Mouse (Mus musculus) lung, embryonic 14.5 days (tissue): ENCODE measurements around the gene Fuz. TPM values are rescaled to one million over a fixed set of nuclear protein-coding genes. Genes with fewer than 3 reads are reported as not detected.
A peak's percentile ranks its signal among the peaks of the same experiment; 100 is the strongest.

Experiments used
- ATAC-seq: fragments of 200-750 bp; cut with Nextera tagmentation; 2 replicates; pipeline ENCODE4 v1.8.0; 2017; ENCODE audit warnings: mild to moderate bottlenecking, moderate TSS enrichment, moderate library complexity; ENCODE audit not compliant: insufficient read depth
- DNase-seq: peaks from one replicate; pipeline ENCODE4 v3.0.0-alpha.2; 2015
- H3K27ac ChIP-seq: fragments of 300-500 bp; sonication (generic); 2 replicates; pipeline ENCODE4 v1.5.1; 2014; ENCODE audit warnings: low read depth, mild to moderate bottlenecking, moderate library complexity
- H3K27me3 ChIP-seq: fragments of 300-500 bp; sonication (generic); 2 replicates; pipeline ENCODE4 v1.6.1; 2014; ENCODE audit warnings: low read length, control low read depth; ENCODE audit not compliant: insufficient read depth
- H3K36me3 ChIP-seq: fragments of 300-500 bp; sonication (generic); 2 replicates; pipeline ENCODE4 v1.6.1; 2014; ENCODE audit warnings: control low read depth; ENCODE audit not compliant: insufficient read depth
- H3K4me1 ChIP-seq: fragments of 300-500 bp; sonication (generic); 2 replicates; pipeline ENCODE4 v1.6.1; 2014; ENCODE audit warnings: antibody characterized with exemption, control low read depth; ENCODE audit not compliant: insufficient read depth
- H3K4me2 ChIP-seq: fragments of 300-500 bp; sonication (generic); 2 replicates; pipeline ENCODE4 v1.6.1; 2014; ENCODE audit warnings: mild to moderate bottlenecking
- H3K4me3 ChIP-seq: fragments of 300-500 bp; sonication (generic); 2 replicates; pipeline ENCODE4 v1.5.1; 2014; ENCODE audit warnings: low read depth, low read length
- H3K9ac ChIP-seq: fragments of 300-500 bp; sonication (generic); 2 replicates; pipeline ENCODE4 v1.6.1; 2014
- H3K9me3 ChIP-seq: fragments of 300-500 bp; sonication (generic); 2 replicates; pipeline ENCODE4 v1.6.1; 2016; ENCODE audit warnings: low read depth, low read length, control low read depth
- CTCF ChIP-seq: IDR thresholded peaks from 2 replicates; pipeline ENCODE4 v1.5.1; 2016; ENCODE audit warnings: antibody characterized with exemption, low read depth
- WGBS: fragments of 180-500 bp; shearing (Covaris S2); extraction: QIAGEN DNeasy Blood & Tissue Kit; methylation state at CpG from one replicate; pipeline ENCODE4 v1.1.7; 2014; 5-methylcytosine and 5-hydroxymethylcytosine counted together
- polyA plus RNA-seq: library from polyadenylated mRNA; unstranded; fragments of >200 nt; fragmentation: Nextera tagmentation; extraction: Ambion mirVana; gene quantifications from 2 replicates; pipeline ENCODE4 v1.2.1, GENCODE M21; 2014

The Fuz gene
- polyA plus RNA-seq, 1 experiment from 2014 or later: 19.1 TPM

DNA sequence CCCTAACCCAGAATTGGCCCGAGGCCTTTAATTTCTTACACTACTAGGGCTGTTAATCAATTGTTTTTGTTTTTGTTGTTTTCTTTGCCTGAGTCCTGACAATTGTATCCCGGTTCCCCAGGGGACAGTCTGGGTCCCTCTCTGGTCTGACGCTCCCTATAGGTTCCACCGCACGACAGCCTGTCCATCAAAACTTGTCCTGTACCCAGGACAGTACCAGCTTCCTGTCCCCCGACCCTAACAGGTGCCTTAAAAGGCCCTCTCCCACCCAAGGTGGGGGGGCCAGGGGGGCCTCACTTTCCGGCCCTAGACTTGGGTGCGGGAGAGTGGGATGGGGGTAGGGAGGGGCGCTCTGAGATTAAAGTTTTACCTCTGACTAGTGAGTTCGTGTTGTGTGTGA lies 40.8 kb upstream of the Fuz start:
- Histone ChIP-seq H3K4me1 (peaks cover 21% of the 10 kb centered on the region), H3K9ac (peak overlapping the region; percentile 66)

DNA sequence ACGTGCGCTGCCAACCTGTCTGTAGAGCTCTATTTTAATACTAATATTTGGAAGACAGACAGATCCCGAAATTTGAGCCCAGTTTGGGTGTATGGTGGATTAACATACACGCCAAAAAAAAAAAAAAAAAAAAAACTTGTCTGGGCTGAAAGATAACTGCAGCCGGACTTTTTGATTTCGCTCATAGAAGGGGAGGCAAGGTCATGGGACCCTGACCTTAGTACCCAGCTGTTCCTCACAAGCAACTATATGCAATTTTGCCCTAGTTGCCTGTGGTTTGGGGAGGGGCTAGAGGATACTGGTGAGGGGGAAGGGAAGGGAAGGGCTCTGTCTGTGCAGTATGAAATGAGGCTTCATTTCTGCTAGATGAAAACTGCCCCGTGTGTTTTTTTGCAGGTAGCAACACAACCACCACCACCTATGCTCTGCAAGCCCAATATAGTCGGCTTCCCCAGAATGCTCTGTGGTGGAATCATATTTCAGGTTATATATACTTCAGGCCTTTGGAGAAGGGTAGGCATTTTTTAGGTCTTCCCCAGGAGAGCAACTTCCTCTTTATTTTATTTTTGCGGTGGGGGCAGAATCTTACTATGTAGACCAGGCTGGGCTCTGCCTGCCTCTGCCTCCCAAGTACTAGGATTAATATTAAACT lies 39.5 kb upstream of the Fuz start:
- 61% methylated on average over 9 of the region's 9 CpGs for whole genome bisulfite sequencing
- peak overlapping the region; percentile 70 for H3K4me3 ChIP-seq
- DNase-seq (no peak), ATAC-seq (no peak)
- TF ChIP-seq CTCF: no peak
- peak overlapping the region; percentile 78 for H3K9ac ChIP-seq
- H3K4me2 ChIP-seq: peak overlapping the region; percentile 97
- peaks cover 28% of the 10 kb centered on the region; the same call in 1 of the 2 replicates for H3K36me3 ChIP-seq
- H3K27me3 ChIP-seq: no peaks in the 10 kb centered on the region
- H3K27ac ChIP-seq: peak overlapping the region; percentile 86; the same call in 1 of the 2 replicates
- peaks cover 21% of the 10 kb centered on the region for H3K4me1 ChIP-seq
- H3K9me3 ChIP-seq: no peaks in the 10 kb centered on the region

More for the DNA sequence above, 40.8 kb upstream of the Fuz start:
- ATAC-seq (no peak), DNase-seq (no peak)
- TF ChIP-seq CTCF: no peak
- H3K27me3 ChIP-seq: no peaks in the 10 kb centered on the region
- peak overlapping the region; percentile 50 for H3K4me3 ChIP-seq
- peaks cover 27% of the 10 kb centered on the region; the same call in 1 of the 2 replicates for H3K36me3 ChIP-seq
- peak overlapping the region; percentile 96 for H3K27ac ChIP-seq
- H3K9me3 ChIP-seq: no peaks in the 10 kb centered on the region
- 42% methylated on average over 10 of the region's 10 CpGs for WGBS
- peak overlapping the region; percentile 92 for H3K4me2 ChIP-seq

DNA sequence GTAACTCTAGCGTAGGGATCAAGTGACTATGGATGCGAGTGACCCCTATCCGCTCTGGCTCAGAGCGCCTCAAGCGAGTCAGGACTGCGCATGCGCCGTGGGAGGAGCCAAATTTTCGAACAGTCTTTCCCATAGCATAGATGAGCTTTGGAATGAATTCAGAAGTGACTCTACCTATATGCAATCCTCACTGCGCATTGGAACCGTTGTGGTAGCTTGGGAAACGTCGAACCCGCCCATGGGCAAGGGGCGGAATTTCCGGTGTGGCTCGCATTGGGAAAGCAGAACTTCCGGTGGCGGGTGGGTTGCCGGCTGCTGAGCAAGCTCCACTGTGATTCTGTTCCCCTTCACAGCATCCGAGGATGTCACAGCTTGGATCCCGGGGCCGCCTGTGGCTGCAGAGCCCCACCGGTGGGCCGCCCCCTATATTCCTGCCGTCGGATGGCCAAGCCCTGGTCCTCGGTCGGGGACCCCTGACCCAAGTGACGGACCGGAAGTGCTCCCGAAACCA lies 38.8 kb upstream of the Fuz start, which contains the start of gene Pnkp:
Gene Pnkp, plus strand, starts transcription at position 98 of the 511 bp plus-strand sequence.
- TF ChIP-seq CTCF: no peak
- WGBS: under 1% methylated on average over 32 of the region's 32 CpGs
- Histone ChIP-seq H3K4me3 (peak within 1 kb of the TSS; percentile 70), H3K4me1 (peaks cover 21% of the 10 kb centered on the region), H3K9me3 (no peaks in the 10 kb centered on the region), H3K9ac (peak within 1 kb of the TSS; percentile 78), H3K36me3 (peaks cover 30% of the 10 kb centered on the region), H3K27ac (peak within 1 kb of the TSS; percentile 86), H3K27me3 (no peaks in the 10 kb centered on the region), H3K4me2 (peak within 1 kb of the TSS; percentile 97)
- DNase-seq (peak; percentile 94), ATAC-seq (peak; percentile 48)

DNA sequence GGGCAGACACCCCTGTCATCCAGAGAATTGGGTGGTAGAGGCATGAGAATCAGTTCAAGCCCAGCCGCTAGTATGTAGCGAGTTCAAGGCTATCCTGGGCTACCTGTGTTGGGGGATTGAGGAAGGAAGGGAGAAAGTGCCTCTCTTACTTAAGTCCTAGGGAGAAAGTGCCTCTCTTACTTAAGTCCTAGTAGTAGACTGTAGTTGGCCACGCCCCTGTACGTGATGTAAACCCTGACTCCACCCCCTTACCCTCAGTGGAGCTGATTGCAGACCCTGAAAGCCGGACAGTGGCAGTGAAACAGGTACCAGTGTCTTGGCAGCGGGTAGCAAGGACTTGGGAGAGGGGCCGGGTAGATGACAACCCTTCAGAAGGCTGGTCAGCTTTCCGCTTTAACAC lies 38.0 kb upstream of the Fuz start:
- DNase-seq (peak; percentile 77), ATAC-seq (no peak)
- peak overlapping the region; percentile 24; the same call in 1 of the 2 replicates for H3K27ac ChIP-seq
- H3K4me2 ChIP-seq: peak overlapping the region; percentile 97
- peak overlapping the region; percentile 70 for H3K4me3 ChIP-seq
- 25% methylated on average over 8 of the region's 8 CpGs for WGBS
- H3K4me1 ChIP-seq: peaks cover 21% of the 10 kb centered on the region
- H3K9ac ChIP-seq: peak overlapping the region; percentile 78
- H3K27me3 ChIP-seq: no peaks in the 10 kb centered on the region
- H3K9me3 ChIP-seq: no peaks in the 10 kb centered on the region
- H3K36me3 ChIP-seq: peaks cover 30% of the 10 kb centered on the region
- no peak for TF ChIP-seq CTCF

DNA sequence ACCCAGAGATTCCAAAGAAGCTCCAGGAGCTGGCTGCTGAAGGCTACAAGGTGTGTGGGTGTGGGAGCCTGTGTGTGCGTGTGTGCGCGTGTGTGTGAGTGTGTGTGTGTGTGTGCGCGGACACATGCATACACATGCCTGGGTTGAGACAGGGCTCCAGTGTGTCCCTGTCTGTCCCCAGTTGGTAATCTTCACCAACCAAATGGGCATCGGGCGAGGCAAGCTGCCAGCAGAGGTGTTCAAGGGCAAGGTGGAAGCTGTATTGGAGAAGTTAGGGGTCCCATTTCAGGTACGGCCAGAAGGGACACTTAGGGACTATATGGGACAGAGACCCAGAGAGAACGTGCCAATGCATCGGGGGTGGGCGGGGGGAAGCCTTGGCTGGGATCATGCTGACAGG lies 36.0 kb upstream of the Fuz start:
- H3K9ac ChIP-seq: no peak overlapping the region
- no peak for DNase-seq
- H3K36me3 ChIP-seq: peaks cover 39% of the 10 kb centered on the region
- H3K9me3 ChIP-seq: no peaks in the 10 kb centered on the region
- no peak for ATAC-seq
- TF ChIP-seq CTCF: no peak
- no peak overlapping the region for H3K4me3 ChIP-seq
- WGBS: 86% methylated on average over 11 of the region's 11 CpGs
- no peak overlapping the region for H3K27ac ChIP-seq
- peaks cover 8% of the 10 kb centered on the region for H3K4me1 ChIP-seq
- no peak overlapping the region for H3K4me2 ChIP-seq
- no peaks in the 10 kb centered on the region for H3K27me3 ChIP-seq

DNA sequence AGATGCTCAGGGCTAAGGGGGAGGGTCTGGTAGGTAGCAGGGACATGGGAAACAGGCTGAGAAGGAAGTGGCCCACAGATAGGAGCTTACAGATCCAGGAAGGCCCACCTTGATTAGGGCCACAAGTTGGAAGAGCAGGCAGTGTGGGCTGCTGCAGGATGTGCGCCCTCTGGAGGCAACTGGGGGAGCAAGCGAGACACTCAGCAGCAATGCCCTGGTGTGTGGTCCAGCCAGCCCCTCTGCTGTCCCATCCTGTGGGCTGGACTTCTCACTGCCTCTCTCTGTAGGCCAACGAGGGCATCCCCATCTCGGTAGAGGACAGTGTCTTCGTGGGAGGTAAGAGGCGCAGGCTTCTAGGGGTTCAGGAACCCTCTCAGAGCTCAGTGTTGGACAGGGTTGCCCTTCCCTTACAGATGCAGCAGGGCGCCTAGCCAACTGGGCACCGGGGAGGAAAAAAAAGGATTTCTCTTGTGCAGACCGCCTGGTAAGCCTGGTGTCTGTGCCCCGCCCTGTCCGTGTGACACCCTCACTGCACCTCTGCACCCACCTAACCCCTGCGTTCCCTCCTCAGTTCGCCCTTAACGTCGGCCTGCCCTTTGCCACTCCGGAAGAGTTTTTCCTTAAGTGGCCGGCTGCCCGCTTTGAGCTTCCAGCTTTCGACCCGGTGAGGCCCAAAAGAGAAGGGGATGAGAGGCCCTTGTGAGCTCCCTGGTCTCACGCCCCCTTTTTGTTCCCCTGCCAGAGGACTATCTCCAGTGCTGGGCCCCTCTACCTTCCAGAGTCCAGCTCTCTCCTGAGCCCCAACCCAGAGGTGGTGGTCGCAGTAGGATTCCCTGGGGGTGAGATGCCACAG lies 35.1 kb upstream of the Fuz start:
- no peak overlapping the region for H3K4me3 ChIP-seq
- peaks cover 48% of the 10 kb centered on the region for H3K36me3 ChIP-seq
- WGBS: 47% methylated on average over 22 of the region's 22 CpGs
- H3K27me3 ChIP-seq: no peaks in the 10 kb centered on the region
- peak overlapping the region; percentile 67 for H3K27ac ChIP-seq
- H3K9ac ChIP-seq: no peak overlapping the region
- DNase-seq (peak; percentile 90), ATAC-seq (peak; percentile 59)
- peaks cover 8% of the 10 kb centered on the region for H3K4me1 ChIP-seq
- no peaks in the 10 kb centered on the region for H3K9me3 ChIP-seq
- peak; percentile 94 for TF ChIP-seq CTCF
- no peak overlapping the region for H3K4me2 ChIP-seq

DNA sequence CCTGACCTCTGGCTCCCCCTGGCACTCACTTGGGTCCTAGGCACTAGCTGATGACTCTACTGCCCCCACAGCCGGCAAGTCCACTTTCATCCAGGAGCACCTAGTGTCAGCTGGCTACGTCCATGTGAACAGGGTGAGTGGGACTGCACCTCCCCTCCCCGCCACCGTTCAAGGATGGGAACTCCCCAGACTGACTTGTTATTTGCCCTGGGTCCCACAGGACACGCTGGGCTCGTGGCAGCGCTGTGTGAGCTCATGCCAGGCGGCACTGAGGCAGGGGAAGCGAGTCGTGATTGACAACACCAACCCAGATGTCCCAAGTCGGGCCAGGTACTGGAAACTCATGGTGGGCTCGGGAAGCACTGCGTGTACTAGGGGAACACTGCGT lies 34.5 kb upstream of the Fuz start:
- peaks cover 54% of the 10 kb centered on the region for H3K36me3 ChIP-seq
- H3K4me1 ChIP-seq: peaks cover 9% of the 10 kb centered on the region
- ATAC-seq (no peak), DNase-seq (no peak)
- H3K4me3 ChIP-seq: no peak overlapping the region
- H3K27ac ChIP-seq: peak overlapping the region; percentile 67; the same call in 1 of the 2 replicates
- H3K9ac ChIP-seq: no peak overlapping the region
- no peak overlapping the region for H3K4me2 ChIP-seq
- H3K9me3 ChIP-seq: no peaks in the 10 kb centered on the region
- WGBS: 72% methylated on average over 14 of the region's 14 CpGs
- no peaks in the 10 kb centered on the region for H3K27me3 ChIP-seq
- no peak for TF ChIP-seq CTCF
